Mouse (Mus musculus) left cerebral cortex, postnatal 25 days (tissue): Measurements from ENCODE around the gene Hjurp. TPM values are rescaled to one million over a fixed set of nuclear protein-coding genes. Genes with fewer than 3 reads are reported as not detected.

Experiments used
- DNase-seq, 2 experiments: peaks; one replicate each; pipeline ENCODE4 v3.0.0; 2022; ENCODE audit warnings: low spot score in 2 of 2, mixed read lengths in 1 of 2
- intact Hi-C: fragments of 180-260 bp; cut with DNase I; formaldehyde crosslinking; loops from one replicate; pipeline ENCODE4 v1.15.1; 2025
- total RNA-seq, 2 experiments: library from RNA; stranded (reverse); gene quantifications; 2 replicates each; pipeline ENCODE4 v1.2.3; 2021

Hjurp gene
- total RNA-seq, 2 experiments from 2014 or later: 32.8 to 37.1 TPM

DNA sequence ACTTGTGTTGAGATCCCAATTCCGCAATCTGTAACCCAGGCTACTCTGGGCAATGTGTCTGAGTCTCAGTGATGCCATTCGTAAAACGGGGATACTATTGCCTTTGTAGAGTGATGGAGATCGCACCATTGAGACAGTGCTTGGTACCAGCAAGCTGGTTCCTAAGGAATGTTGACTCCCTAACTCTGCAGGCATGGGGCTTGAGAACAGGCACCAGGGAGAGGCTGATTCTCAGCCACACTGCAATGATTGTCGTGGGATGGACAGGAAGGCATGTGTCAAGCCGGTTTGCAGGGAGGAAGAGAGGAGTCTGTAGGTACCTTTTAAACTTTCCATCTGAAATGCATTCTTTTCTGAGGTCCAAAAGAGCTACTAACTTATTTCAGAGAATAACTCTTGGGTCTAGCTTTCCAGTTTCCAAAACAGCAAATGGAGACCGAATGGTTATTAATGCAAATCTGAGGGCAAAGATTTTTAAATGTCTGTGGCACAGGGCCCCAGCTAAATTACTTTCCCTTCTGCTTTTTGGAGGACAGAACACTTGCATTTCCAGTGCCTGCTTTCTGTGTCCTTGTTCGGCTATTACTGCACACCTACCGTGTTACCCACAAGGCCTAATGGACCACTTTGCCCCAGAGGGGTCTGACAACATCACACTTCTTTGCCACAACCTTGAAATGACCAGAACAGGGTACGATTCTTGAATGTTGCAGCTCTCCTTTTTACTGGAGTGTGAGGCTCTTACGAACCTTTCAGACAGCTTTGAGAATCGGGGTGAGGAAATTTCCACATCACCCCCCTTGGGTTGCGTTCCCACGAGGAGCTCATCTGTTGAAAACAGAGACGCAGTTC, 6.2 kb upstream of the Hjurp start:
- no peak for DNase-seq
- intact Hi-C loops: no loop called here

DNA sequence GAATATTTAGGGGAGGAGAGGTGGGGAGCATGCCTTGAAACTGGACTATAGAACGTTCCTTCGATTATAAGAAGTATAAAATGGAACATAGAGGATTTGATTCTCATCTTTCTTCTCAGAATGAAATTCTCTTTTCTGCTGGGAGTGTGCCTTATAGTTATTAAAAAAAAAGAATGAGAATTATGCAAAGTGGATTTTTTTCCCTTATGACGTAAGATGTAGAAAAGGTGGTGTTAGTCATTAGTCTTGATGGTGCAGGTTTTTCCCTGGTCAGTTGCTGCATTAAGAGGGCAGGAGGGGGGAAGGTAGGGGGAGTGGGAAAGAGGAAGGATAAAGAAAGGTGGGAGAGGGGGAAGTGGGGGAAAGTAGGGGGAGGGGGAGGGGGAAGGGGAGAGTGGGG, 4.9 kb upstream of the Hjurp start:
- intact Hi-C loops: no loop called here

GRCm38 (mm10) chr1:88280006-88280690, 2.7 kb upstream of the Hjurp start:
- peak in 1 of 2 experiments; percentile 4 for DNase-seq
- intact Hi-C loops: no loop called here

More for the DNA sequence above, 4.9 kb upstream of the Hjurp start:
- DNase-seq: no peak

DNA sequence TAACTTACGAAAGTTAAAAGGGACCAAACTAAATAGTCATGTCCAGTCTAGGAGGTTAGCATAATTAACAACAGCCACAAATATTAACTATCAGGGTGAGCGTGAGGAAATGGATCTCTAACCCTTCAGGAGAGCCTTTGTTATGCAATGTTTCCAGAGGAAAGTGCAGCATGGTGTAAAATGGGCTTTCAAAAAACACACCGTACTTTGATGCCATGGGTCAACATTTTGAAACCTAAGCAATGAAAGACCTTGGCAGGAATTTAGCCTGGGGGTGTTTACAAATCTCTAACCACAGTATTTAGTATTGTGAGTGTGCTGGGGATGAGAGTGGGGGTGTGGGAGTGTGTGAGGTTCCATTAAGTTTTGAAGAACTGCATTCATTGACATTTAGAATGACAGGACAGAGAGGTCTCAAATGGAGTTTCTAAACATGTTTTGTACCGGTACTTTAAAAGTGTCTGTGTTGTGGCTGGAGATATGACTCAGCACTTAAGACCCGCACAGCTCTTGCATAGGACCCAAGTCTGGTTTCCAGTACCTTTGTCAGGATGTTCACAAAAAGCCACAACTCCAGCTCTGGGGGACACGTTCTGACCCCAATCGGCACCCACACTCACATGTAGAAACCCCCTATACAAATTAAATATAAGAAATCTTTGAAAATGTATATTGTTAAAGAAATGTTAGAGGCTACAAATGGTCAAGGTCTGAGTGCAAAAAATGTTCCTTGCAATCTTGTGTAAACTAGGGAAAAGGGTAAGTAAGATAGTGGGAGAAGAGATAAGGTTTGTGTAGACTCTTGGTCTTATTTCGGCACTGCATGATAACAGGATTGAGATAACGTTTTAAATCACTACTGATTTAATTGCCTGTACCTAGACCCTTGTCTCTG, 1.9 kb upstream of the Hjurp start:
- DNase-seq: peak in 1 of 2 experiments; percentile 10
- intact Hi-C loops: loop anchor here (10.0 kb wide), 1 partner anchor 955 kb away; the partner anchor contains the start of gene Gigyf2

- no peak for DNase-seq
- intact Hi-C loops: loop anchor here (10.0 kb wide), 1 partner anchor 953 kb away; the partner anchor contains the start of gene Gigyf2
Measured at GRCm38 (mm10) chr1:88277818-88278511, 532 bp upstream of the Hjurp start.

- DNase-seq: no peak
- intact Hi-C loops: loop anchor here (10.0 kb wide), 1 partner anchor 952 kb away; the partner anchor contains the start of gene Gigyf2
Measured at GRCm38 (mm10) chr1:88276524-88277097, 822 bp downstream of the Hjurp start.

DNA sequence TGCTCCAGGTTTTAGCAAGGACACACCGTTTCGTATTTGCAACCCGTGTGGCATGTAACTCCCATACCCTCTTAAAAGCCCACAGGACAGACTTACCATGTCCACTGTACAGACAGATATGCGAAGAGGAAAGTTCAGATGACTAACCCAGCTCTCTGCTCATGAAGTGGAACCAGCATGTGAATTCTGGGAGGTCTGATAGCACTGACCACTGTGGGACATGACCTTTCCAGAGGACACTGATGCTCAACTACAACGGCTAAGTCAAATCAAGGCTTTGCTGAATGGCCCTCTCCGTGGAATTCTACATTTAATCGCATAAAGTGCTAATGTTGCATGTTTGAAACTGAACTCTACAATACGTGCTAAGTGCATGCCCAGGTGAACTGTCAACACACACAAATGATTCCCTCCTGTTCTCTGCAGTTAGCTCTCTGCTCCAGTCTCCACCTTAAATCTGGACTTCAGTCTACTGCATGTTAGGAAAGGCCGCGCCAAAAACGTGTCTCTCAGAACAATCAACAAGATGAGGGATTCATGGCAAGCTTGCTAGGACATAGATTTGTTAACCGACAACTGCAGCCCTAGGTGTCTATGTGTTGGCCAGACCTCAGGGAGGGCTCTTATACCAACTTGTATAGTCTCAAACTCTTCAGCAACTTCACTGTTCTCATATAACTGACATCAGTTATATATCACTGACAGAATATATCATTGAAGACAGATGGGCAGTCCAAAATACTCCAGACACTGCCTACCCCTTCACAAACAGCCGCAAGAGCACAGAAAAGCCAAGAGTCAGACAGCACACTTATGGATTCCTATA, 1.5 kb downstream of the Hjurp start:
- intact Hi-C loops: loop anchor here (10.0 kb wide), 1 partner anchor 951 kb away; the partner anchor contains the start of gene Gigyf2
- peak; percentile 16 to 18 for DNase-seq

DNA sequence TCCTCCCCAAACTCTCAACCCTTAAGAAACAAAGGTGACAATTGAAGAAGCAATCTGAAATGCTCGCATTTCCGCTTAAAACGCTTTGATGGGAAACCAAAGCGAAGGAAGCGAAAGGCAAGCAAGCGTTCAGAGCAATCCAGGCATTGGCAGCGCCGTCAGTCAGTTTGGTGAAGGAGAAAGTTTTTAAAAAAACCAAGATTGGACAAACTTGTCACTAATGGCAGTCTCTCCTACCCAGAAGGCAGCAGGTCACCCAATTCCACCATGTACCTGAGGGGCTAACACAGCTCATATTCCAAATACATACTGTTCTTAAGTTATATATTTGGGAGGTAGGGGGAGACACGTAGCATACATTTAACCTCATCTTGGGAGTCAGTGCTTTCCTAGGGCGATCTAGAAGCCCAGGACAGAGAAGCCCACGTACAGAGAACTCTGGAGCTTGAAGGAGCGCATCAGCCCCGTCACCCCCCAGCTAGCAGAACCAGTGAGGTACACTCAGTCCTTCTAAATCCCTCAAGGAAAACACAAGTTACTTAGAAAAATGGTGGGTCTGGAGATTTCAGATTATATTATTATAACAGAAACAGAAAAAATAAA, 2.3 kb downstream of the Hjurp start:
- intact Hi-C loops: loop anchor here (10.0 kb wide), 1 partner anchor 950 kb away; the partner anchor contains the start of gene Gigyf2

GRCm38 (mm10) chr1:88274371-88275077, 2.9 kb downstream of the Hjurp start:
- no peak for DNase-seq
- intact Hi-C loops: loop anchor here (10.0 kb wide), 1 partner anchor 950 kb away; the partner anchor contains the start of gene Gigyf2

More for the DNA sequence above, 2.3 kb downstream of the Hjurp start:
- no peak for DNase-seq

DNA sequence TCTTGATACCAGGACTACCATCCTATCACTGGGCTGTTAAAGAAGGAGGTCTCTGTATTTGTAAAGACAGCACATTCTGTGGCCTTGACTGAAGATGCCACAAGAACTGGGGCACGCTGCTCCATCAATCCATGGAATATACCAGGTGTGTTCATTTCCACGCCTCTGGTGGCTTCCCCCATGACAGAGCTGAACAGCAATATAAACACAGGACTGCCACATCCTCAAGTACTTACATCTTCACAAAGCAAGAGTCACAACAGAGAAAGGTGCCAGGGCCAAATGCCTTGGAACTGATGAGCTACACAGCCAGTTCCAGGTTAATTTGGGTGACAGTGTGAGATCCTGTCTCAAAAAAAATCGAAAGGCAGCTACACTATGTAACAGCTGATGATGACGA, 3.6 kb downstream of the Hjurp start:
- DNase-seq: peak in 1 of 2 experiments; percentile 5
- intact Hi-C loops: loop anchor here (10.0 kb wide), 1 partner anchor 949 kb away; the partner anchor contains the start of gene Gigyf2

GRCm38 (mm10) chr1:88273326-88273725, 4.1 kb downstream of the Hjurp start:
- intact Hi-C loops: loop anchor here (10.0 kb wide), 1 partner anchor 949 kb away; the partner anchor contains the start of gene Gigyf2
- DNase-seq: peak in 1 of 2 experiments; percentile 9

- DNase-seq: no peak
- intact Hi-C loops: loop anchor here (10.0 kb wide), 1 partner anchor 948 kb away; the partner anchor contains the start of gene Gigyf2
Measured at GRCm38 (mm10) chr1:88272851-88273250, 4.6 kb downstream of the Hjurp start.

GRCm38 (mm10) chr1:88269539-88270309, 7.7 kb downstream of the Hjurp start:
- DNase-seq: no peak
- intact Hi-C loops: loop anchor here (10.0 kb wide), 1 partner anchor 945 kb away; the partner anchor contains the start of gene Gigyf2

DNA sequence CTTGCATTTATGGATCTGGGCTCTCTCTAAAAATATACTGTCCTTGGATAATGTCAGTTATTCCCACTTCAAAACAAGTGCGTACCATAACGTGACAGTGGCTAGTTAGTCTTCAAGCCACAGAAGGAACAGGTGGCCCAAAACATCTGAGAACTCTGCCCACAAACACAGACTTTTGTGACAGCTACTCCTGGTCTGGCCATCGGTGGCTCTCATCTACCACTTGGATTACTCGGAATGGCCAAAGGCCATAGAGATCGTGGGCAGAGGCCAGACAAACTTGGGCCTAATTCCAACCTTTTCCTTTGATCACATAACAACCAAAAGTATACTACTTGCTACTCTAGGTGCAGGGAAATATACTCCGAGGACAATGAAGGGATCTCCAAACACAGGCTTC, 9.4 kb downstream of the Hjurp start:
- no peak for DNase-seq
- intact Hi-C loops: no loop called here

GRCm38 (mm10) chr1:88267489-88267888, 9.9 kb downstream of the Hjurp start:
- intact Hi-C loops: no loop called here
- DNase-seq: no peak

DNA sequence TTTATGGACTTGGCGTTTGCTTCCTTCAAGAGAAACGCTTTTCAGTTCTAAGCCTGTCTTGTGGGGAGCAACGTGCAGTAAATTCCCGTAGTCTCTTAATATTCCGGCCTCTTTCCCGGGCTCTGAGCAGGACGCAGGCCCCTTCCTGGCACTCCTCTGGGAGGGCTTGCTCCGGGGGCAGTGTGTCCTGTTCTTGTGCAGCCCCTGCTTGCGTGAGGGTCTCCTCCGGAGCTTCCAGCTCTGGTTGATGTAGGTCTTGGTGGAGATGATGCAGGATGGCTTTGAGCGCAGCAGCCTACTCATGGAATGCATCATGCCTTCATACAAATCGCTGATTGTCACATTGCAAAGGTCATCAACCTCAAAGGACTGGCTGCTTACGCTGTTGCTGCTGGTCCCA, 11.3 kb downstream of the Hjurp start:
- no peak for DNase-seq
- intact Hi-C loops: no loop called here
